Mouse (Mus musculus): ENCODE results near the gene Slc38a8.

Gene Slc38a8

GRCm38 (mm10) chr8:119501598-119501997 is at the start of gene Slc38a8:
Slc38a8 (minus strand) TSS chr8:119501698.
- DNase-seq (ENCODE audit: low spot score), result no peak

GRCm38 (mm10) chr8:119548560-119549113 is 47.1 kb upstream of the Slc38a8 start:
- DNase-seq (ENCODE audit: low spot score), result no peak

GRCm38 (mm10) chr8:119547019-119547691 is 45.7 kb upstream of the Slc38a8 start:
- no peak for DNase-seq (ENCODE audit: low spot score)

- DNase-seq (ENCODE audit: low spot score), result no peak
Observed at GRCm38 (mm10) chr8:119545791-119546190, 44.3 kb upstream of the Slc38a8 start.

- no peak for DNase-seq (ENCODE audit: low spot score)
Observed at GRCm38 (mm10) chr8:119545180-119545579, 43.7 kb upstream of the Slc38a8 start.

GRCm38 (mm10) chr8:119544606-119545005 is 43.1 kb upstream of the Slc38a8 start:
- no peak for DNase-seq (ENCODE audit: low spot score)

GRCm38 (mm10) chr8:119531973-119532372 is 30.5 kb upstream of the Slc38a8 start:
- no peak for DNase-seq (ENCODE audit: low spot score)

GRCm38 (mm10) chr8:119531397-119531796 is 29.9 kb upstream of the Slc38a8 start:
- DNase-seq (ENCODE audit: low spot score), result no peak

GRCm38 (mm10) chr8:119530937-119531336 is 29.4 kb upstream of the Slc38a8 start:
- DNase-seq (ENCODE audit: low spot score), result no peak

- no peak for DNase-seq (ENCODE audit: low spot score)
Observed at GRCm38 (mm10) chr8:119528762-119529161, 27.3 kb upstream of the Slc38a8 start.

GRCm38 (mm10) chr8:119520102-119520501 is 18.6 kb upstream of the Slc38a8 start:
- no peak for DNase-seq (ENCODE audit: low spot score)

- DNase-seq (ENCODE audit: low spot score), result no peak
Observed at GRCm38 (mm10) chr8:119516674-119517073, 15.2 kb upstream of the Slc38a8 start.

GRCm38 (mm10) chr8:119515767-119516166 is 14.3 kb upstream of the Slc38a8 start:
- no peak for DNase-seq (ENCODE audit: low spot score)

GRCm38 (mm10) chr8:119514940-119515339 is 13.4 kb upstream of the Slc38a8 start:
- no peak for DNase-seq (ENCODE audit: low spot score)

- DNase-seq (ENCODE audit: low spot score), result no peak
Observed at GRCm38 (mm10) chr8:119513405-119513804, 11.9 kb upstream of the Slc38a8 start.

- no peak for DNase-seq (ENCODE audit: low spot score)
Observed at GRCm38 (mm10) chr8:119511722-119512121, 10.2 kb upstream of the Slc38a8 start.

GRCm38 (mm10) chr8:119510471-119510870 is 9.0 kb upstream of the Slc38a8 start:
- no peak for DNase-seq (ENCODE audit: low spot score)

- DNase-seq (ENCODE audit: low spot score), result no peak
Observed at GRCm38 (mm10) chr8:119506106-119506505, 4.6 kb upstream of the Slc38a8 start.

GRCm38 (mm10) chr8:119505488-119505887 is 4.0 kb upstream of the Slc38a8 start:
- DNase-seq (ENCODE audit: low spot score), result no peak

GRCm38 (mm10) chr8:119503191-119503767 is 1.8 kb upstream of the Slc38a8 start:
- DNase-seq (ENCODE audit: low spot score), result no peak

- DNase-seq (ENCODE audit: low spot score), result no peak
Observed at GRCm38 (mm10) chr8:119502111-119502510, 613 bp upstream of the Slc38a8 start.

GRCm38 (mm10) chr8:119499836-119500235 is 1.7 kb downstream of the Slc38a8 start:
- DNase-seq (ENCODE audit: low spot score), result no peak

GRCm38 (mm10) chr8:119496848-119497247 is 4.7 kb downstream of the Slc38a8 start:
- DNase-seq (ENCODE audit: low spot score), result no peak

- no peak for DNase-seq (ENCODE audit: low spot score)
Observed at GRCm38 (mm10) chr8:119487093-119487492, 14.4 kb downstream of the Slc38a8 start.
